Mouse (Mus musculus): ENCODE results near the gene Fbxl15. TPM values are rescaled to one million over a fixed set of nuclear protein-coding genes. Genes with fewer than 3 reads are reported as not detected.

Gene Fbxl15
- polyA plus RNA-seq, 1 experiment: 15.3 TPM

GRCm38 (mm10) chr19:46308706-46309435 lies 19.1 kb upstream of the Fbxl15 start:
- Histone ChIP-seq H3K79me2 (ENCODE audit: control insufficient read depth, insufficient read depth) (peaks cover 8% of the 10 kb centered on the region), H3ac (ENCODE audit: control insufficient read depth, insufficient read length) (no peak overlapping the region), H3K4me2 (ENCODE audit: low read depth) (no peak overlapping the region), H3K27me3 (ENCODE audit: control insufficient read depth, insufficient read depth, insufficient read length) (no peaks in the 10 kb centered on the region), H3K36me3 (ENCODE audit: control insufficient read depth, insufficient read depth) (peaks cover 15% of the 10 kb centered on the region), H3K4me3 (no peak overlapping the region)
- TF ChIP-seq MYOD1 (IDR thresholded peaks at IDR 0.05; ENCODE audit: control insufficient read depth in 1 of 3, insufficient read length in 2 of 3, low read depth in 2 of 3) (peak in 1 of 3 experiments; percentile 24), MAX (IDR thresholded peaks at IDR 0.05; ENCODE audit: low read depth) (no peak), MYOG (IDR thresholded peaks at IDR 0.05; ENCODE audit: control insufficient read depth in 1 of 3, insufficient read depth in 1 of 3, insufficient read length in 2 of 3, low read depth in 2 of 3) (peak in 2 of 3 experiments; percentile 16 to 17)

GRCm38 (mm10) chr19:46309651-46310305 lies 18.2 kb upstream of the Fbxl15 start:
- Histone ChIP-seq H3K27me3 (ENCODE audit: control insufficient read depth, insufficient read depth, insufficient read length) (no peaks in the 10 kb centered on the region), H3K4me2 (ENCODE audit: low read depth) (no peak overlapping the region), H3K4me3 (no peak overlapping the region), H3ac (ENCODE audit: control insufficient read depth, insufficient read length) (no peak overlapping the region), H3K36me3 (ENCODE audit: control insufficient read depth, insufficient read depth) (peaks cover 15% of the 10 kb centered on the region), H3K79me2 (ENCODE audit: control insufficient read depth, insufficient read depth) (peaks cover 8% of the 10 kb centered on the region)
- TF ChIP-seq CEBPB (IDR thresholded peaks at IDR 0.05; ENCODE audit: insufficient read depth, poor library complexity, severe bottlenecking) (no peak), MYOG (IDR thresholded peaks at IDR 0.05; ENCODE audit: control insufficient read depth in 1 of 3, insufficient read depth in 1 of 3, insufficient read length in 2 of 3, low read depth in 2 of 3) (no peak), TCF12 (IDR thresholded peaks at IDR 0.05; ENCODE audit: insufficient read depth, poor library complexity, severe bottlenecking) (no peak), MYOD1 (IDR thresholded peaks at IDR 0.05; ENCODE audit: control insufficient read depth in 1 of 3, insufficient read length in 2 of 3, low read depth in 2 of 3) (no peak), POLR2A (IDR thresholded peaks at IDR 0.05; ENCODE audit: insufficient read length, low read depth) (no peak), USF1 (IDR thresholded peaks at IDR 0.05; ENCODE audit: low read depth) (no peak), SRF (IDR thresholded peaks at IDR 0.05; ENCODE audit: control insufficient read depth, insufficient read length, low read depth) (no peak), REST (IDR thresholded peaks at IDR 0.05; ENCODE audit: insufficient read depth, insufficient read length) (no peak), POLR2AphosphoS2 (IDR thresholded peaks at IDR 0.05; ENCODE audit: insufficient read length, low read depth) (no peak), E2F4 (IDR thresholded peaks at IDR 0.05; ENCODE audit: insufficient read depth) (no peak), MAX (IDR thresholded peaks at IDR 0.05; ENCODE audit: low read depth) (no peak)

GRCm38 (mm10) chr19:46310312-46310865 lies 17.6 kb upstream of the Fbxl15 start:
- H3K4me2 ChIP-seq (ENCODE audit: low read depth): no peak overlapping the region
- peaks cover 8% of the 10 kb centered on the region for H3K79me2 ChIP-seq (ENCODE audit: control insufficient read depth, insufficient read depth)
- no peak overlapping the region for H3K4me3 ChIP-seq
- TF ChIP-seq E2F4 (IDR thresholded peaks at IDR 0.05; ENCODE audit: insufficient read depth) (no peak), POLR2A (IDR thresholded peaks at IDR 0.05; ENCODE audit: insufficient read length, low read depth) (no peak), MYOD1 (IDR thresholded peaks at IDR 0.05; ENCODE audit: control insufficient read depth in 1 of 3, insufficient read length in 2 of 3, low read depth in 2 of 3) (no peak), MAX (IDR thresholded peaks at IDR 0.05; ENCODE audit: low read depth) (no peak), TCF3 (IDR thresholded peaks at IDR 0.05; ENCODE audit: insufficient read length, low read depth) (no peak), TCF12 (IDR thresholded peaks at IDR 0.05; ENCODE audit: insufficient read depth, poor library complexity, severe bottlenecking) (no peak), SRF (IDR thresholded peaks at IDR 0.05; ENCODE audit: control insufficient read depth, insufficient read length, low read depth) (no peak), REST (IDR thresholded peaks at IDR 0.05; ENCODE audit: insufficient read depth, insufficient read length) (no peak), USF1 (IDR thresholded peaks at IDR 0.05; ENCODE audit: low read depth) (no peak), POLR2AphosphoS2 (IDR thresholded peaks at IDR 0.05; ENCODE audit: insufficient read length, low read depth) (no peak), MYOG (IDR thresholded peaks at IDR 0.05; ENCODE audit: control insufficient read depth in 1 of 3, insufficient read depth in 1 of 3, insufficient read length in 2 of 3, low read depth in 2 of 3) (no peak), CEBPB (IDR thresholded peaks at IDR 0.05; ENCODE audit: insufficient read depth, poor library complexity, severe bottlenecking) (no peak)
- H3K27me3 ChIP-seq (ENCODE audit: control insufficient read depth, insufficient read depth, insufficient read length): no peaks in the 10 kb centered on the region
- H3ac ChIP-seq (ENCODE audit: control insufficient read depth, insufficient read length): no peak overlapping the region
- H3K36me3 ChIP-seq (ENCODE audit: control insufficient read depth, insufficient read depth): peaks cover 15% of the 10 kb centered on the region

- no peaks in the 10 kb centered on the region for H3K27me3 ChIP-seq (ENCODE audit: control insufficient read depth, insufficient read depth, insufficient read length)
- peaks cover 15% of the 10 kb centered on the region for H3K36me3 ChIP-seq (ENCODE audit: control insufficient read depth, insufficient read depth)
- no peak overlapping the region for H3ac ChIP-seq (ENCODE audit: control insufficient read depth, insufficient read length)
- TF ChIP-seq POLR2AphosphoS2 (IDR thresholded peaks at IDR 0.05; ENCODE audit: insufficient read length, low read depth) (no peak), E2F4 (IDR thresholded peaks at IDR 0.05; ENCODE audit: insufficient read depth) (no peak), MAX (IDR thresholded peaks at IDR 0.05; ENCODE audit: low read depth) (no peak), USF1 (IDR thresholded peaks at IDR 0.05; ENCODE audit: low read depth) (no peak), TCF3 (IDR thresholded peaks at IDR 0.05; ENCODE audit: insufficient read length, low read depth) (no peak), TCF12 (IDR thresholded peaks at IDR 0.05; ENCODE audit: insufficient read depth, poor library complexity, severe bottlenecking) (no peak), POLR2A (IDR thresholded peaks at IDR 0.05; ENCODE audit: insufficient read length, low read depth) (no peak), SRF (IDR thresholded peaks at IDR 0.05; ENCODE audit: control insufficient read depth, insufficient read length, low read depth) (no peak), MYOG (IDR thresholded peaks at IDR 0.05; ENCODE audit: control insufficient read depth in 1 of 3, insufficient read depth in 1 of 3, insufficient read length in 2 of 3, low read depth in 2 of 3) (no peak), REST (IDR thresholded peaks at IDR 0.05; ENCODE audit: insufficient read depth, insufficient read length) (no peak), MYOD1 (IDR thresholded peaks at IDR 0.05; ENCODE audit: control insufficient read depth in 1 of 3, insufficient read length in 2 of 3, low read depth in 2 of 3) (no peak), CEBPB (IDR thresholded peaks at IDR 0.05; ENCODE audit: insufficient read depth, poor library complexity, severe bottlenecking) (no peak)
- H3K4me2 ChIP-seq (ENCODE audit: low read depth): no peak overlapping the region
- H3K4me3 ChIP-seq: no peak overlapping the region
- peaks cover 3% of the 10 kb centered on the region for H3K79me2 ChIP-seq (ENCODE audit: control insufficient read depth, insufficient read depth)
Measured at GRCm38 (mm10) chr19:46311341-46311740, 16.6 kb upstream of the Fbxl15 start.
